Mouse (Mus musculus) fibroblast of lung, adult 2 months (primary cell): Measurements from ENCODE around the gene Sptbn1.

Experiments
- DNase-seq: peaks from one replicate; pipeline ENCODE4 v3.0.0-alpha.2; 2011; ENCODE audit warnings: low read depth

Gene Sptbn1

DNA sequence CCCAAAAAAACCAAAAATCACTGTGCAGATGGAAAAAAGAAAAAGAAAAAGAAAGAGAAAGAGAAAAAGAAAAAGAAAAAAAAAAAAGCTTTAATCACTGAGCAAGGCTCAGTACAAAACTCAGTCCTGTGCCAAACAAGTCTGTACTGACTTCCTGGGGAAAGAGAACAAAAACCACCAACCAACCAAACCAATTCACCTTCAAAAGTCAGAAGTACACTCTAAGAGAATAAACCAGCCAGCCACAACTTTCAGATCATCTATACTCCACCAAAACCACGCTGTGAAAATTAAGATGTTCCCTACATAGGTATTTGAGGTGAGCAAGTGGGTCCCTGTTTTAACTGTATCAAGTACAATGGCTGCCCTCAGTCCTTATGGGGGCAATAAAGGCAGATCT lies 141.1 kb downstream of the Sptbn1 start:
- no peak for DNase-seq

GRCm38 (mm10) chr11:30118038-30118437 lies 149.9 kb downstream of the Sptbn1 start:
- no peak for DNase-seq

DNA sequence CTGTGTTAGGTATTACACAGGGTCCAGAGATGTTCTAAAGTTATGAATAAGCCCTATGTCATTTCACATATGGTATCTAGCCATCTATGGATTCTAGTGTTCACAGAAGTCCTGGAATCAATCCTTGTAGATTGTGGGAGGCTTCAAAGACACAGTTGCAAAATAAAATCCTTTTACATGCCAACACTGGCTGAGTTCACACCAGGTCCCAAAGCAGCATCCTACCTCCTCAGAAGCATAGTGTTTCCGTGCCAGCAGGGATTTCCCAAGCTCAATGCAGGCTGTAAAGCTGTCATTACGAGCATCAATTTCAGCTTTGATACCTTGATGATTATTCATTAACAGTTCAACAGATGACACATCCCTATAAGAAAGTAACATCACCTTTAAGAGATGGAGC lies 154.3 kb downstream of the Sptbn1 start:
- DNase-seq = no peak

GRCm38 (mm10) chr11:30110634-30111033 lies 157.3 kb downstream of the Sptbn1 start:
- DNase-seq = no peak

GRCm38 (mm10) chr11:30104177-30104576 lies 163.8 kb downstream of the Sptbn1 start:
- DNase-seq = no peak

GRCm38 (mm10) chr11:30102594-30102993 lies 165.4 kb downstream of the Sptbn1 start:
- DNase-seq = no peak

DNA sequence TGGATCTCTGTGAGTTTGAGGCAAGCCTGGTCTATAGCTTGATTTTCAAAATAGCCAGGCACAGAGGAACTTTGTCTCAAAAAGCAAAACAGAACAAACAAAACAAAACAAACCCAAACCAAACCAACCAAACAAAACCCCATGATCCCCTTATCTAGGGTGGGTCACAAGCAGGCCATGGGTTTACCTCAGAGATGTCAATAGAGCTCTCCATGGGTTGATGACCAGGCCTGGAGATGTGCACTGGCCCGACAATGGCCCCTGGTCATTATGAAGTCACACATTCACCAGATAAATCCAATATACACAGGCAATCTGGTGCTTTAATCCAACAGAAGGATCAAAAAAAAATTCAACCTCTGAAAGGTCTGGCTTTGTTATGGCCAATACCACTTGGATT lies 166.2 kb downstream of the Sptbn1 start:
- no peak for DNase-seq

DNA sequence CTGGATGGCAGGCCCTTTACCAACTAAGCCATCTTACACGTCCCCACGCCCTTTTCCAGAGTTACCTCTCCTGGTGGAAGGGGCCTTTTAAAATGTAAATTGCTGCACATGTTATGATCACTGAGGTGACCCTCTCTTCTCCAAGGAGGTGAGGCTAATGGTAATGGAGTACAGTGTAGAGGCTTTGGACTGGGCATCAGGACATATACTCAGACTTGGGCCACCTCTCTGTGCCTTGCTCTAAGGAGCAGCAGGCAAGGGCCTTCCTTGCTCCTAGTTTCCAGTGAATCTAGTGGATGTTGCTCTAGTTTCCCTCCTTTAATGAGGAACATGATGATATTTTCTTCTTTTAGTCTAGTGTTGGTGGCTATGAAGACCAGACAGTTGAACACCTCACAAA lies 166.8 kb downstream of the Sptbn1 start:
- no peak for DNase-seq

- DNase-seq = no peak
These were observed 168.1 kb downstream of the Sptbn1 start for GRCm38 (mm10) chr11:30099916-30100315.

DNA sequence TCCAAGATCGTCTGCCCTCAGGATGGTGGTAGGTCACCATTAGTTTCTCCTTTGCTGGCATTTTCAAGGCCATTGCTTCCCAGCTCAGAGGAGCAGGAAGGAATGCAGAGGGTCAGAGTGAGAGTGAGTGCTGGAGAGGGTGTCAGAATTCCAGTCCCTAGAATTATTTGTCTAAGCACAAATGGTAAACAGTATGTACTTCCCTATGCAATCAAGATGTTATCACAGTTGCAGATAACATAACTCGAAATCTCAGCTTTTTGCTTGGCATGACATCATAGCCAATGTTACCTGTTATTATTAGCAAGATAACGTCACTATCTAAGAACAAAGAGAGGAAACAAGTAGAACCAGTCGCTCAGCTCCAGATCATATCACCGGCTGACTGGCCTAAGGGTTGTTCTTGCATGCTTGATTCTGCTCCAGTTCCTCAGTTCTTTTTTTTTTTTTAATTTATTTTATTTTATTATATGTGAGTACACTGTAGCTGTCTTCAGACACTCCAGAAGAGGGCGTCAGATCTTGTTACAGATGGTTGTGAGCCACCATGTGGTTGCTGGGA lies 172.7 kb downstream of the Sptbn1 start:
- no peak for DNase-seq

DNA sequence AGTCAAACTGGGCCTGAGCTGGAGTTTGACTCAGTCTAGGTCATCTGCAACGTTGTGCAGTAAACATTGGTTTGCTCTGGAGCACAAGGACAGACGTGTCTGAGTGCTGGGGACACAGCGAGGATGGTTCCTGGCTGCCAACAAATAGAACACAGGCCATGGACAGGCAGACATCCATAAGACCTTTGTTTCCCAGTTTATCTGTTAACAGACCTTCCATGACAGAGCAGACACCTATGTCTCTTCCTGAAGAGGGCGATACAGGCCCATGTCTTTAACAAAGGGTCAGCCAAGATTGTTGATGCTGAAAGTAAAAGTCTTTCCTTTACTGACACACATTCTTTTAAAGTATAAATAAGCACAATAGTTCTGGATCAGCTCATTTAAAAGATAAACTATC lies 176.1 kb downstream of the Sptbn1 start:
- peak; percentile 12 for DNase-seq

- no peak for DNase-seq
These were observed 182.9 kb downstream of the Sptbn1 start for GRCm38 (mm10) chr11:30085114-30085513.

- DNase-seq = no peak
These were observed 210.7 kb downstream of the Sptbn1 start for GRCm38 (mm10) chr11:30057299-30057698.
